Mouse (Mus musculus): ENCODE data around the gene Sorbs2. TPM values are rescaled to one million over a fixed set of nuclear protein-coding genes. Genes with fewer than 3 reads are reported as not detected.

Gene Sorbs2
- polyA plus RNA-seq, 1 experiment from 2014 or later, result 24.8 TPM

GRCm38 (mm10) chr8:45700100-45700499, 192.5 kb downstream of the Sorbs2 start:
- Histone ChIP-seq H3K36me3 (no peaks in the 10 kb centered on the region), H3K9me3 (no peaks in the 10 kb centered on the region), H3K9ac (no peak overlapping the region), H3K4me3 (no peak overlapping the region), H3K4me1 (no peaks in the 10 kb centered on the region), H3K4me2 (no peak overlapping the region), H3K27ac (no peak overlapping the region), H3K27me3 (no peaks in the 10 kb centered on the region)
- WGBS, result 87% methylated on average over 5 of the region's 5 CpGs
- ATAC-seq (ENCODE audit: borderline replicate concordance, extremely low read depth, low FRiP score, low TSS enrichment), result no peak

DNA sequence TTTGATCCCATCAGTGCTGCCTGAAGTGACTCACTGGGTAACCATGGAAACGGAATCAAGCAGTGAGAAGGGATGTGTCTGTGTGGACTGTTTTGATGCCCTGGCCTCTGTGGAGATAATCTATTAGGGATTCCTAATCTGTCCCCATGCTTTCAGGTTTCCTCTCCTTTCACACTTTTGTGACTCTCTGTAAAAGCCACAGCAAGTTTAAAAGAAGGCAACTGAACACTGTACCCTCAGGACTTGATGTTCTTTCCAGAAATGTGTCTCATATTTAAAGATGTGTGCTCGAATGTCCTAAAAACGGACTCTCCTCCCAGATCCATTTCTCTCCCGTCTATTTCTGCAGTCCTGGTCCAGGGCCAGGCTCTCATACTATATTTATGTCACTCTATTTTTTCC, 196.1 kb downstream of the Sorbs2 start:
- Histone ChIP-seq H3K9me3 (no peaks in the 10 kb centered on the region), H3K4me1 (no peaks in the 10 kb centered on the region), H3K4me2 (no peak overlapping the region), H3K27me3 (no peaks in the 10 kb centered on the region), H3K9ac (no peak overlapping the region), H3K4me3 (no peak overlapping the region), H3K27ac (no peak overlapping the region), H3K36me3 (no peaks in the 10 kb centered on the region)
- no peak for ATAC-seq (ENCODE audit: borderline replicate concordance, extremely low read depth, low FRiP score, low TSS enrichment)
- 62% methylated on average over 4 of the region's 4 CpGs for WGBS

- Histone ChIP-seq H3K27ac (no peak overlapping the region), H3K9ac (no peak overlapping the region), H3K4me3 (no peak overlapping the region), H3K4me1 (no peaks in the 10 kb centered on the region), H3K9me3 (no peaks in the 10 kb centered on the region), H3K4me2 (no peak overlapping the region), H3K36me3 (no peaks in the 10 kb centered on the region), H3K27me3 (no peaks in the 10 kb centered on the region)
- WGBS, result 83% methylated on average over 4 of the region's 4 CpGs
- no peak for ATAC-seq (ENCODE audit: borderline replicate concordance, extremely low read depth, low FRiP score, low TSS enrichment)
Measured at GRCm38 (mm10) chr8:45709098-45709497, 201.5 kb downstream of the Sorbs2 start.

- H3K4me1 ChIP-seq, result peaks cover 1% of the 10 kb centered on the region; the same call in 1 of the 2 replicates
- no peak overlapping the region for H3K4me2 ChIP-seq
- no peak overlapping the region for H3K27ac ChIP-seq
- no peaks in the 10 kb centered on the region for H3K9me3 ChIP-seq
- no peaks in the 10 kb centered on the region for H3K27me3 ChIP-seq
- H3K4me3 ChIP-seq, result no peak overlapping the region
- H3K9ac ChIP-seq, result no peak overlapping the region
- ATAC-seq (ENCODE audit: borderline replicate concordance, extremely low read depth, low FRiP score, low TSS enrichment), result no peak
- H3K36me3 ChIP-seq, result no peaks in the 10 kb centered on the region
- 64% methylated on average over 4 of the region's 4 CpGs for WGBS
Measured at GRCm38 (mm10) chr8:45709734-45710133, 202.1 kb downstream of the Sorbs2 start.

DNA sequence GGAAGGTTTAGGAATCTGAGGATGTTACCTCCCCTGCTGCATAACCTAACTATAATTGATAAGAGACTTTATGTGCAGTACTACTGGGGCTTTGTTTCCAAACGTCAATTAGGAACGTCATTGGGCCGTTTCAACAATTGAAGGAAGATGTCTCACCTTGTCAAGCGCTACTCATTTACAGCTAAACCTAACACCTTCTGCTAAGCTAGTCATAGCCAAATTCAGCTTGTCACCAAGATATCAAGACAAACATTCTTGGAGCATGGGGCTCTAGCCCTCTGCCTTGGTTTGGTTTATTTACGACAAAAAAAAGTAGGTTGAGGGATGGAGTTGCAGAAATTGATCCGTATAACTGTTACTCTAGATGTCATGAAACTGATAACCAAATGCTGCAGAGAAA, 205.0 kb downstream of the Sorbs2 start:
- H3K27ac ChIP-seq, result no peak overlapping the region
- no peaks in the 10 kb centered on the region for H3K27me3 ChIP-seq
- H3K4me1 ChIP-seq, result peaks cover 3% of the 10 kb centered on the region; the same call in 1 of the 2 replicates
- H3K36me3 ChIP-seq, result no peaks in the 10 kb centered on the region
- no peaks in the 10 kb centered on the region for H3K9me3 ChIP-seq
- H3K9ac ChIP-seq, result no peak overlapping the region
- no peak overlapping the region for H3K4me3 ChIP-seq
- no peak for ATAC-seq (ENCODE audit: borderline replicate concordance, extremely low read depth, low FRiP score, low TSS enrichment)
- 85% methylated on average over 6 of the region's 6 CpGs for WGBS
- no peak overlapping the region for H3K4me2 ChIP-seq

- ATAC-seq (ENCODE audit: borderline replicate concordance, extremely low read depth, low FRiP score, low TSS enrichment), result no peak
- Histone ChIP-seq H3K27ac (no peak overlapping the region), H3K9me3 (no peaks in the 10 kb centered on the region), H3K9ac (no peak overlapping the region), H3K4me1 (peaks cover 3% of the 10 kb centered on the region; the same call in 1 of the 2 replicates), H3K27me3 (no peaks in the 10 kb centered on the region), H3K4me2 (no peak overlapping the region), H3K36me3 (no peaks in the 10 kb centered on the region), H3K4me3 (no peak overlapping the region)
- WGBS, result 45% methylated on average over 3 of the region's 3 CpGs
Measured at GRCm38 (mm10) chr8:45714806-45715205, 207.2 kb downstream of the Sorbs2 start.

- H3K9ac ChIP-seq, result no peak overlapping the region
- H3K4me2 ChIP-seq, result no peak overlapping the region
- WGBS, result 81% methylated on average over 13 of the region's 13 CpGs
- H3K4me3 ChIP-seq, result no peak overlapping the region
- H3K9me3 ChIP-seq, result no peaks in the 10 kb centered on the region
- H3K4me1 ChIP-seq, result peaks cover 3% of the 10 kb centered on the region; the same call in 1 of the 2 replicates
- H3K27me3 ChIP-seq, result no peaks in the 10 kb centered on the region
- ATAC-seq (ENCODE audit: borderline replicate concordance, extremely low read depth, low FRiP score, low TSS enrichment), result no peak
- H3K27ac ChIP-seq, result no peak overlapping the region
- no peaks in the 10 kb centered on the region for H3K36me3 ChIP-seq
Measured at GRCm38 (mm10) chr8:45715330-45716027, 207.9 kb downstream of the Sorbs2 start.

DNA sequence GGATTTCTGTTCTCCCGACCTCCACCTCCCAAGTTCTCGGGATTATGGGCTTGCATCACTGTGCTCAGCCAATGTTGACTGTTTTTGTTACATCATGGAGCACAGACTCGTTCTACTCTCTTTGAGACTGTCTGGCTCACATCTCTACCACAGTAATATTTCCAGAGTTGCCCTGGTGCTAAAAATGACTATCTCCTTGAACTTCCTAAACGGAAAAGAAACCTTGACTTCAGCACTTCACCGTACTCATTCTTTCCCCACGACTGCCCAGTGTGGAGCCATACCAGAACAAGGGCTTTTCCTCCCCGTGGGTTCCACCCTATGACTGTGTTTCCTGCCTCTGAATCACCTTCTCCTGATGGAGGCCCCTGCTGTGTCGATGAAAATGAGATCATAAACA, 212.2 kb downstream of the Sorbs2 start:
- Histone ChIP-seq H3K27me3 (no peaks in the 10 kb centered on the region), H3K36me3 (no peaks in the 10 kb centered on the region), H3K4me2 (no peak overlapping the region), H3K27ac (no peak overlapping the region), H3K4me1 (peaks cover 2% of the 10 kb centered on the region; the same call in 1 of the 2 replicates), H3K4me3 (no peak overlapping the region), H3K9ac (no peak overlapping the region), H3K9me3 (no peaks in the 10 kb centered on the region)
- ATAC-seq (ENCODE audit: borderline replicate concordance, extremely low read depth, low FRiP score, low TSS enrichment), result no peak
- 62% methylated on average over 8 of the region's 8 CpGs for WGBS

- no peak overlapping the region for H3K4me3 ChIP-seq
- 81% methylated on average over 3 of the region's 3 CpGs for WGBS
- H3K4me2 ChIP-seq, result no peak overlapping the region
- H3K27ac ChIP-seq, result no peak overlapping the region
- no peak overlapping the region for H3K9ac ChIP-seq
- H3K27me3 ChIP-seq, result no peaks in the 10 kb centered on the region
- H3K36me3 ChIP-seq, result no peaks in the 10 kb centered on the region
- ATAC-seq (ENCODE audit: borderline replicate concordance, extremely low read depth, low FRiP score, low TSS enrichment), result no peak
- no peaks in the 10 kb centered on the region for H3K4me1 ChIP-seq
- no peaks in the 10 kb centered on the region for H3K9me3 ChIP-seq
Measured at GRCm38 (mm10) chr8:45724204-45724603, 216.6 kb downstream of the Sorbs2 start.

- H3K36me3 ChIP-seq, result no peaks in the 10 kb centered on the region
- no peak for ATAC-seq (ENCODE audit: borderline replicate concordance, extremely low read depth, low FRiP score, low TSS enrichment)
- H3K9me3 ChIP-seq, result no peaks in the 10 kb centered on the region
- H3K4me3 ChIP-seq, result no peak overlapping the region
- 73% methylated on average over 5 of the region's 5 CpGs for WGBS
- no peak overlapping the region for H3K4me2 ChIP-seq
- no peaks in the 10 kb centered on the region for H3K4me1 ChIP-seq
- no peak overlapping the region for H3K9ac ChIP-seq
- H3K27ac ChIP-seq, result no peak overlapping the region
- no peaks in the 10 kb centered on the region for H3K27me3 ChIP-seq
Measured at GRCm38 (mm10) chr8:45725321-45725720, 217.7 kb downstream of the Sorbs2 start.

- no peaks in the 10 kb centered on the region for H3K27me3 ChIP-seq
- no peaks in the 10 kb centered on the region for H3K9me3 ChIP-seq
- H3K36me3 ChIP-seq, result no peaks in the 10 kb centered on the region
- no peak overlapping the region for H3K9ac ChIP-seq
- no peak overlapping the region for H3K4me2 ChIP-seq
- H3K4me3 ChIP-seq, result no peak overlapping the region
- WGBS, result 70% methylated on average over 7 of the region's 7 CpGs
- no peaks in the 10 kb centered on the region for H3K4me1 ChIP-seq
- no peak for ATAC-seq (ENCODE audit: borderline replicate concordance, extremely low read depth, low FRiP score, low TSS enrichment)
- H3K27ac ChIP-seq, result no peak overlapping the region
Measured at GRCm38 (mm10) chr8:45729850-45730382, 222.3 kb downstream of the Sorbs2 start.

GRCm38 (mm10) chr8:45730795-45731194, 223.2 kb downstream of the Sorbs2 start:
- no peaks in the 10 kb centered on the region for H3K27me3 ChIP-seq
- whole genome bisulfite sequencing, result 37% methylated on average over 5 of the region's 5 CpGs
- no peak overlapping the region for H3K4me3 ChIP-seq
- no peaks in the 10 kb centered on the region for H3K9me3 ChIP-seq
- H3K4me2 ChIP-seq, result no peak overlapping the region
- no peak for ATAC-seq (ENCODE audit: borderline replicate concordance, extremely low read depth, low FRiP score, low TSS enrichment)
- H3K4me1 ChIP-seq, result no peaks in the 10 kb centered on the region
- H3K9ac ChIP-seq, result no peak overlapping the region
- no peak overlapping the region for H3K27ac ChIP-seq
- H3K36me3 ChIP-seq, result no peaks in the 10 kb centered on the region
